Mouse (Mus musculus) MEL (cell line): ENCODE results near the gene Pard3b.

Experiments used
- CTCF ChIP-seq, 3 experiments: IDR thresholded peaks in 2 of 3; conservative IDR thresholded peaks in 1 of 3; 2 replicates each; pipeline ENCODE4 v1.5.1; 2011 to 2012; ENCODE audit warnings: low read length in 3 of 3, low read depth in 2 of 3, mild to moderate bottlenecking in 2 of 3, improper control_type of control experiment in 1 of 3, inconsistent platforms in 1 of 3, mixed read lengths in 1 of 3, moderate library complexity in 1 of 3; ENCODE audit not compliant: control insufficient read depth in 1 of 3, insufficient read depth in 1 of 3, poor library complexity in 1 of 3, severe bottlenecking in 1 of 3
- MAFK ChIP-seq: IDR thresholded peaks from 2 replicates; pipeline ENCODE4 v1.6.1; 2011; ENCODE audit warnings: low read depth, mild to moderate bottlenecking, low read length, improper control_type of control experiment, borderline replicate concordance
- POLR2A ChIP-seq, 2 experiments: IDR thresholded peaks; 2 replicates each; pipeline ENCODE4 v1.6.1; 2011 to 2012; ENCODE audit warnings: low read length in 2 of 2, mild to moderate bottlenecking in 2 of 2, control low read depth in 1 of 2, improper control_type of control experiment in 1 of 2, low read depth in 1 of 2, moderate library complexity in 1 of 2; ENCODE audit not compliant: control insufficient read depth in 1 of 2, insufficient read depth in 1 of 2, poor library complexity in 1 of 2
- ZNF384 ChIP-seq: IDR thresholded peaks from 2 replicates; pipeline ENCODE4 v1.6.1; 2012; ENCODE audit warnings: low read depth, mild to moderate bottlenecking, inconsistent platforms, low read length, improper control_type of control experiment

DNA sequence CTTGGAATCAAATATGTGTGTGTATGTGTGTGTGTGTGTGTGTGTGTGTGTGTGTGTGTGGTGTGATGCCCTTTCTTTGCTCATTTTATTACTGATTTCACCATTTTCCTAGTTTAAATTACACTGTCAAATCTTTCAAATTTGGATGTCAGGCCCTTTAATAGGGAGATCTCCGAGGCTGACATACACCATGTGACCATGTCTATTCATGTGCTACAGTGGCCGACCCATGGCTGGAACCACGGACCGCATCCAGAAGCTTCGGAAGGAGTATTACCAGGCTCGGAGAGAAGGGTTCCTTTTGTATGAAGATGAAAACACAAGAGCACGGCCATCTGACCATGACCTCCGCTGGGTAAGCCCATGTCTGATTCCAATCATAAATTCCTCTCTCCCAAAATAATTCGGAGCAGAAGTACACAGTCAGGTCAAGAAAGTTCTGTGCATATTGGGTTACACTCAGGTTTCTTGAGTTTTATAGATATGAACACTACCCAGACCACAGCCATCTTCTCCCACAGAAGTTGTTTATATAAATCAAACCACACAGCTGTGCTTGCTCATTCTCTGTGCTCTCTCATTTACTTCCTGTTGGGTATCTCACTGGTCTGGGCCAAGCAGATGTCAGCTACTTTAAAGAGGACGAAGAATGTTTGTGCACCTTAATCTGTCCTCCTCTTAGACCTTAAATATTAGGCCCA is 894.0 kb downstream of the Pard3b start:
- TF ChIP-seq MAFK (no peak), POLR2A (IDR thresholded peaks at IDR 0.05; ENCODE audit: control insufficient read depth in 1 of 2, insufficient read depth in 1 of 2, low read depth in 1 of 2, low read length in 2 of 2, poor library complexity in 1 of 2) (no peak), CTCF (IDR thresholded peaks at IDR 0.05 in 2 of 3, conservative IDR thresholded peaks at IDR 0.05 in 1 of 3; ENCODE audit: control insufficient read depth in 1 of 3, insufficient read depth in 1 of 3, low read depth in 2 of 3, low read length in 3 of 3, poor library complexity in 1 of 3, severe bottlenecking in 1 of 3) (no peak), ZNF384 (no peak)
